Mouse (Mus musculus) brown adipose tissue, adult 24 weeks (tissue): ENCODE measurements at regions not wholly inside any gene's neighbourhood (a gene's known extent, or its start where the extent isn't known, plus 50 kb on each side); places are given as distances from the start of the nearest gene placed in this dataset.

ENCODE experiments used
- H3K27ac ChIP-seq: fragments of 200-500 bp; replicated peaks from 2 replicates; pipeline ENCODE4 v1.5.1; 2012; ENCODE audit warnings: low read depth, mild to moderate bottlenecking, low read length
- H3K4me1 ChIP-seq: fragments of 200-500 bp; 2 replicates; pipeline ENCODE4 v1.6.1; 2012; ENCODE audit warnings: low read length, mixed read lengths; ENCODE audit not compliant: control insufficient read depth, insufficient read depth, insufficient read length
- H3K4me3 ChIP-seq: fragments of 200-500 bp; 2 replicates; pipeline ENCODE4 v1.5.1; 2012; ENCODE audit warnings: low read depth, mild to moderate bottlenecking, low read length, moderate library complexity; ENCODE audit not compliant: insufficient read depth

DNA sequence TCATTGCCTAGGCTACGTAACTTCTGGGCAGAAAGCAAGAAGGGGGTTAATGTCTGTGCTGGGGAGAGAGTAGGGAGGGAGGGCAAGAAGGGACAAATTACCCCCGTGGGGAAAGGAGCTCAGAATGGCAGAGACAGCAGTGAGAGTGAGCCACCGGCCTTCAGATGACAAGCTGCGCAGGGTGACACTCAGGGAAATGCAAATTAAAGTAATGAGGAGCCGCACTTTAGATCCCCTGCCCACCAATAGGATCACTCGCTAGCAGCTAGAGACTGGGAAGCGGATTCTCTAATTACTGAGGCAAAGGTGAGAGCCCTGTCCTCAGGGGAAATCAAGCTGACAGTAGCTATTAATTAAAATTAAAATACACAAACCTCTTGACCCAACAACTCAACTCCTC is 202.5 kb downstream of the Arhgef10l start:
- no peak overlapping the region for H3K27ac ChIP-seq
- H3K4me1 ChIP-seq, result no peaks in the 10 kb centered on the region
- H3K4me3 ChIP-seq, result no peak overlapping the region

DNA sequence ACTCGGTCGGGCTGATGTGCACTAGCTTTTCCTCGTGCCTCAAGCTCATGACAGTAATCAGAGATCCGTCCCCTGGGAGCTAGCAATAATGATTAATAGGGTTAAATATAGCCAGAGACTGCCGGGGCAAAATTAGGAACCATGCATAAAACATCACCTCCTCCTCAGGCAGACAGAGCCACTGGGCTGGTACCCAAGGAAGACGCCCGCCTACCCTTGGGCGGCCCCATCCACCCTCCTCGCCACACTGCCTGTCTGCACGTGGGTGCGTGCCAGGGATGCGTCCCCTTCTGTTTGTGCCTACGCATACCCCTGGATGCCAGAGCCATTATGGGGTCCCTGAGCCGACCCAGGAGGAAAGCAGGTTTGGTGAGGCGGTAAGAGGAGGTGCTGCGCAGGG is 204.5 kb downstream of the Arhgef10l start:
- H3K4me3 ChIP-seq, result no peak overlapping the region
- H3K27ac ChIP-seq, result no peak overlapping the region
- H3K4me1 ChIP-seq, result no peaks in the 10 kb centered on the region

DNA sequence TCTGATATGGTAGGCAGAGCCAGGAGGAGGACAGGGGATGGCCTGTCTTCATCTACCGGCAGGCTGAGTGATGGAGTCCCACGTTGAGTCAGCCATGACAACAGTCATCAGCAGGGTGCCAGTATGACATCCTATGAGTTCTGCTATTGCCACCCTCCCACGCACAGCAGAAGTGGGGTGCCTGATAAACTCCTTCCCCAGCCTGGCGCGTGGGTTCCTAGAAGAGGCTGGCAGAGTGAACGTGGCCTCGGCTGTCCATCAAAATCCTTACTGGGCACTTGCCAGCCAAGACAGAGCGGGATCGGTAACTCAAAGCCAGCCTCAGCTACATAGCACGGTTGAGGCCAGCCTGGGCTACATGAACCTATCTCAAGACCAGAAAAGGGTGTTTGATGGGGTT is 202.5 kb upstream of the Igsf21 start:
- no peak overlapping the region for H3K27ac ChIP-seq

DNA sequence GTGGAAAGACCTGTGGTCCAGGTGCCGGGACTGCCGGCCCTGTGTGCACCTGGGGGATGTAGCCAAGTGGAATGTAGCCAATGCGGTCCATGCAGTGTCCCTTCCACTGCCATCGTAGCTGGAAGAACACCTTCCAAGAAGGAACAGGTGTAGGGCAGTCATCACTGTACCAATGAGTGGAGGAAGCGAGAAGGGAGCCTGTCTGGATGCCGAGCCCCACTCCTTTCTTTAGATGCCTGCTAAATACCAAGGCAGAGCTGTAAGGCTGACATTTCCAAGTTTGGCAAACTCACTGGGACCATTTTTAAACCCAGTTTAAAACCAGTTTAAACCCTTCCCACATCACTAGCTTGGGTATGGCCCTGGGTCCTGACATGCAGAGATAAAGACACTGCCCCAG is 199.9 kb upstream of the Igsf21 start:
- Histone ChIP-seq H3K27ac (no peak overlapping the region), H3K4me1 (no peaks in the 10 kb centered on the region), H3K4me3 (no peak overlapping the region)

More for the DNA sequence above, 202.5 kb upstream of the Igsf21 start:
- no peak overlapping the region for H3K4me3 ChIP-seq
- H3K4me1 ChIP-seq, result no peaks in the 10 kb centered on the region

DNA sequence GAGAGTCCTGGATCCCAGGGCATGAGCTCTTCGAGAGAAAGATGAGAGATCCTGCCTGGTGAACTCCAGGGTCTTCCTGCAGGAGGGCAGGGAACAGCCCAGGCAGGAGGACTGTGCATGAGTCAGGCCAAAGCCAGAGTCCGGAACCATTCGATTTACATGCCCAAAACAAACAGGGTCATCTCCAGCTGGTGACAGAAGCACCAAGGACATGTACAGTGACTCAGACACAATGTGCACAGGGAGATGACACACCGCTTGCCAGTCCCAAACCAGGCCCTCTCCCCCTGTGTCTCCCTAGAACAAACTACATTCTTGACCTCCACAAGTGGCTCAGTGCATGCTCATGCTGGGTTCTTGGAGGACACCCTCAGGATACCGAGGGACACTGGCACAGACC is 199.3 kb upstream of the Igsf21 start:
- Histone ChIP-seq H3K27ac (no peak overlapping the region), H3K4me1 (no peaks in the 10 kb centered on the region), H3K4me3 (no peak overlapping the region)

DNA sequence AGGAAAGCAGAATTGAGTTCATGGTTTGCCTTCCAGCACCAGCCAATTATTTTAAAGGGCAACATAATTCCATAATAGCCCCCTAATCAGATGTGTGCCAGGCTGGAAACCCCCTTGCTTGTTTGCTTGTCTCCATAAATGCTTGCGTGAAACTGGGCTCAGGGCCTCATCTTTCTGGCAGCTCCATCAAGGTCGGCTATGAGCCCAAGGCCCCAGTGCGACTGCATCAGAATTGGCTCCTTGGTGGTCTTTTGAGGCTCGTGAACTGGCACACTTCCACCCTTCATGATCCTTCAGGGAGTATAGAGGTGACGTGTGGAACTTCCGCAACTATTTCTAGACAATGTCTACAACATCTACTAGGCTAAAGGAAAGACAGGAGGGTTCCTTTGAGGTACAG is 196.6 kb upstream of the Igsf21 start:
- Histone ChIP-seq H3K27ac (no peak overlapping the region), H3K4me3 (no peak overlapping the region), H3K4me1 (no peaks in the 10 kb centered on the region)

DNA sequence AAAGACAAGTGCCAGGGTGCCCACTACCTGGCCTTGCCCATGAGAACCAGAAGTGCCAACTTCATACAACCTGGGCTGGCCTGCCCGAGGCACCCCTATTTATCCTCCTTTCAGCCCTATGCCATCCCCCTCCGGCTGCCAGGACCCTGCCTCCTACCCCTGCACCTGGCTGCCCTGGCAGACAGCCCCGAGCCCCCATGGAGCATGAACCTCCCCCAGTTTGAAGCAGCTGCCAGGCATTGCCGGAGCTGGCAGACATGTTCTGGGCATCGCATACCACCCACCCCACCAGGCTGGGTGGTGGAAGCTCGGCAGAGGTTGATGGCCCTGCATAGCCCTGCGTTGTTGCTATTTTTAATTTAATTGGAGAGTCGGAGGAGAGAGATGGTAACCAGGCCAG is 195.2 kb upstream of the Igsf21 start:
- Histone ChIP-seq H3K4me3 (no peak overlapping the region), H3K27ac (no peak overlapping the region), H3K4me1 (no peaks in the 10 kb centered on the region)

DNA sequence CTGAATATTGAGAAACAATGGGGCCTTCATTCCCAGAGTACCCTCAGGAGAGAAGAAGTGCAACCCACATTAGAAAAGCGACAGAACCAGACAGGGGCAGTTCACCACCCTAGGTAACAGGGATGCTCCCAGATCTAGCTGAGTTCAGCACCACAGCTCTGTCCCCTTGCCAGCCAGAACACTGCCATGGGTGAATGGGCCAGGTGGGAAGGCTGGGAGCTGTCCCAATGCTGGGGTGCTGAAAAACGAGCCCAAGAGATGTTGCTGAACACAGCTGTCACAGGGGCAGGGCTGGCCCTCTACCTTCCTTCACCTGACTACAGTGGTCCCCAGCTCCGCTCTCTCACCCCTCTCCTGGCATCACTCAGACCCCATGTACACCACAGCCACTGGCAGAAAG is 193.3 kb upstream of the Igsf21 start:
- Histone ChIP-seq H3K4me1 (no peaks in the 10 kb centered on the region), H3K27ac (no peak overlapping the region), H3K4me3 (no peak overlapping the region)

DNA sequence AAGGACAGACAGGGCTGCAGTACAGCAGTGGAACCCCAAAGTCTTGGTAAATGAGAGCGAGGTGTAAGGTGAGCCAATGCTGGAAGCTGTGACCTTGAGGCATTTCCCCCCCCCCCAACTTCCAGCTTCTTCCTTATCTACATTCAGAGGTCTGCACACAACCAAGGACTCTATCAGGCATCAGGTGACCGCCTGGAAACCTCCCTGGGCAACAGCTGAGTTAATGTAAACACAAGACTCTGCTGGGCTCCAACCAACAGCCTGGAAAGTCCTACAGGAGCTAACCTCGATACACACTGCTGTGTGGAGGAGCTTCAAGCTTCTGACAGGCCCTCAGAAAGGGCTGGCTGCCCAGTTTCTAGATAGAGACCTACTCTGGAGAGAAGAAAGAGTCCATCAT is 189.4 kb upstream of the Igsf21 start:
- Histone ChIP-seq H3K4me3 (no peak overlapping the region), H3K4me1 (no peaks in the 10 kb centered on the region), H3K27ac (no peak overlapping the region)

DNA sequence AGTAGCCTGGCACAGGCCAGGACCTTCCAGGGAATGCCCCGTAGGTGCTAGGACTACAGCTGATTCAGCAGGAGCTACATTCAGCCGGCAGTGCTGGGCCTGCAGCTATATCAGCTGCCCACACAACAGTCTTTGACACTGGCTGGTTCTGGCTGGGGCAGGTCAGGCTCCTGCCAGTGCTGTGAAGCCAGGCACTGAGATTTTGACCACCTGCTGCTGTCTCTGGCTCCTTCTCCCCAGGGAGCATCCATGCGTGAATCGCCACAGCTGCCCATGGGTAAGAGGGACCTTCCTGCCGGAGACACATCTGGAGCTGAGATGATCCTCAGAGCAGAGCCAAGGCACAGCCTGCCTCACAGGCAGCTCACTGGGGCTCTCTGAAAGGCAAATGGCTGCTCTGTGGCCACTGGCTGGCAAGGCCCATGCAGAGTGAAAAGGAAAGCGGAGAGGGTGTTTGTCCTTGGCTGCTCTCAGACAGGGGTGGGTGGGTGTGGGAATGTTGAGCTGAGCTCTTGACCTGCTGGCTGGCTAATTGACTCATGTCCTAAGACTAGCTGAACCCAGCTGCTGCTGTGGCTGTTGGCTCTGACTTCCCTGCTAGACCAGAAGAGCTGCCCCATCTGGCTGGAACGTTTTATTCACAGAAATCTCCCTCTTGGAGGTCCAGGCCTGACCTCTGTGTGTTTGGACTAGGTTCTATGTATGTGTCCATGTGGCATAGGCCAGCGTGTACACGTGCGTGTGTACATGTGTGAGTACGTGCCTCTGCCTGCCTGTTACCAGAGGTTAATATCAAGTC is 187.4 kb upstream of the Igsf21 start:
- Histone ChIP-seq H3K4me3 (no peak overlapping the region), H3K27ac (no peak overlapping the region), H3K4me1 (no peaks in the 10 kb centered on the region)

DNA sequence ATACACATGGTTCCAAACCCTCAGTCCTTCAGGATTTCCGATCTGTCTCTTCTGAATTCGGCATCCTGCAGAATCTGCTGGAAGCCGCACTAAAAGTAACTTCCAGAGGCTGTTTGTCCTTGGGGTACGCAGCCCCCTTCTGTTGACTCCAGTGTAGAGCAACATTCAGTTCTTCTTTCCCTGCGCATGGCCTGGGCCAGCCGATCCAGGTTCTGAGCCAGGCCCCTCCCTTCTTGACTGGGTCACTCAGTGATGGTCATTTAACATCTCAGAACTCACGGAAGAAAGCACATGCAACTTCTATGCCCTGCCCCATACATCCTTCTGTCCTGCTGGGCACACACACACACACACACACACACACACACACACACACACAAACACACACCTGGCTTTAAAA is 185.5 kb upstream of the Igsf21 start:
- H3K27ac ChIP-seq, result no peak overlapping the region
- H3K4me1 ChIP-seq, result no peaks in the 10 kb centered on the region
- H3K4me3 ChIP-seq, result no peak overlapping the region

DNA sequence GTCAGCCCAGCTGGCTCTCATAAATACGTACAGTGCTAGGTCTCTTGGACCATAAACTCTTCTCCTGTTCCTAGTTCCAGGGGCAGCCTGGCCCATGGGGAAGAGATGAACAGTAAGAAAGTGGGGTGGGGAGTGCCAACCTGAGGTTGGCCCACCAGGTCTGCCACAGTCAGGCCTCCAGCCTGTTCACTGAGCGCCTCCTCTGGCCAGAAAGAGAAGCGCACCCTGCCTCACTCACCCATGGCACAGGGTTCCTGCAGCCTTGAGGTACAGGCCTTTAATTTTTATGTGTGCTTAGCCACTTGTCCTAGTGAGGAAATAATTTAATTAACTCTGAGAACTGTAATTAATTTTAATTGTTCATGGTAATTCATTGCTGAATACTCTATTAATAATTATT is 180.5 kb upstream of the Igsf21 start:
- peaks cover under 1% of the 10 kb centered on the region; the same call in 1 of the 2 replicates for H3K4me1 ChIP-seq
- no peak overlapping the region for H3K4me3 ChIP-seq
- H3K27ac ChIP-seq, result no peak overlapping the region

DNA sequence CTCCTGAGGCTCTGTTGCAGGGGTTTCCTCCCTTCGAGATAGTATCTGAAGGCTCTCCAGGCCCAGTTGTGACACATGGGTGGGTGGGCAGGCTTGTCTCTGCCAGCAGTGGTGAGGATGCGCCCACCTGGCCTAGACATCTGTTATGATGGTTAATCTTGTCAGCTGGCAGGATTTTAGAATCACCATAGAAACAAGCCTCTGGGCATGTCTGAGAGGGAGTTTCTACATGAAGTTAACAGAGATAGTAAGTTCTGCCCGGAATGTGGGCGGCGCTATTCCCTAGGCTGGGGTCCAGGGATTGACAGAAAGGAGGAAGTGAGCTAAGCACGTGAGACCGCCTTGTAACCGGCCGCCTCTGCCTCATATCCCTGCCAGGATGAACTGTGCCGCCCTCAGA is 177.2 kb upstream of the Igsf21 start:
- H3K4me1 ChIP-seq, result peaks cover 7% of the 10 kb centered on the region
- no peak overlapping the region for H3K27ac ChIP-seq
- H3K4me3 ChIP-seq, result no peak overlapping the region

DNA sequence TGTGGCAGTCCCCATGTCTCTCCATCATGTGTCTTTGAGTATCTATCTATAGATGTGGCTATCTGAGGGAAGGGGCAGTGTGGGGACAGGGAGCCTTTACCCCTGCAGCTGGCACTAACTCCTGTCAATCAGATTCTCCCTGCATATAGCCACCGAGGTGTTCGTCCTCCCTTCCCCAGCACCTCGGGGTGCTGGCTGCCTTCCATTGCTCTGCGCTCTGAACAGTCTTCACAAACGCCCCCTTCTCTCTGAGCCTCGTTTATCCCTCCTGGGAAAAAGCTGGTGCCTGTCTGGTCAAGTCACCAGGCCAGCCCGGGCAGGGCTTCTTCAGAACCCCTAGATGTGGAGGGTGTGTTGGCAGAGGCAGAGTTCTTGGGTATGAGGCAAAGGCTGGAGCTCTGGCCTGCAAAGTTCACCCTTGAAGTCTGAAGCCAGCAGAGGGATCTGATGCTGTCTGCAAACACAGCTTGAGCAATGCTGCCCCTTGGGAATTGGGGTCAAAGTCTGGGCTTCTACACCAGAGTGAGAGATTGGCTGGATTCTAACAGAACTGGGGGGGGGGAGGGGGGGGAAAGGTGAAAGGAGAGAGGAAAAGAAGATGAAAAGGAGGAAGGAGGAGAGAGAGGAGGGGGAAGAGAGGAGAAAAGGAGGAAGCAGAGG is 175.5 kb upstream of the Igsf21 start:
- Histone ChIP-seq H3K27ac (no peak overlapping the region), H3K4me1 (peaks cover 7% of the 10 kb centered on the region), H3K4me3 (no peak overlapping the region)

DNA sequence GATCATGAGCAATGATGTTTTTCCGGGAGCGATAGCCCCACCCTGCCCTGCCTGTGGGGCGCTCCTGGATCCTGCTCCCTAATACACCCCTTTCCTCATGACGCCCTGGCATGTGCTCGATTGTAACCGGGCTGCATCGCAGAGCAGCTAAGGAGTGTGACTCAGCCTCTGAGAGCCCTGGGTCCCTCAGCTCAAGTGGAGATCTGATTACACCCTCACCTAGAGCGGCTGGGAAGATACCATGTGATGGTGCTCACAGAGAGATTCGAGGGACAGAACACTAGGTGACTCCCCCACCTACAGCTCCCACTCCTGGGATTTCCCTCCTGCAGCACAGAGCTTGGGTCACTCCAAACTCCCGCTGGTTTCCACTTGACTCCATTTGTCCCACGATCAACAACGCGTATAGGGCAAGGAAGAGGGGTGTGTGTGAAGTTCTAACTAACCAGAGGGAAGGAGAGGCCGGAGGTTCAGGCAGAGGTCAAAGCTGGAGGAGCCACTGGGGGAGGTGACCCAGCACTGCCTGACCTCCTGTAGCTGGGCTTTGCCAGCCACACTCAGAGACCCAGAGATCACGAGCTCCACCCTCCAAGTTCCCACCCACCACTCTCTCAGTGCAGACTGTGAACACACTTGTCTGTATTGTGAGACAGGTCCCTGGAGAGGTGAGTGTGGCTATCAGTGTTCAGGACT is 173.3 kb upstream of the Igsf21 start:
- Histone ChIP-seq H3K4me1 (peaks cover 7% of the 10 kb centered on the region), H3K27ac (no peak overlapping the region), H3K4me3 (no peak overlapping the region)
